Mouse (Mus musculus): ENCODE data around the gene Ifrd2. TPM values are rescaled to one million over a fixed set of nuclear protein-coding genes. Genes with fewer than 3 reads are reported as not detected.

Gene Ifrd2
- total and polyA plus RNA-seq, 2 experiments, result 21.5 to 54.6 TPM

DNA sequence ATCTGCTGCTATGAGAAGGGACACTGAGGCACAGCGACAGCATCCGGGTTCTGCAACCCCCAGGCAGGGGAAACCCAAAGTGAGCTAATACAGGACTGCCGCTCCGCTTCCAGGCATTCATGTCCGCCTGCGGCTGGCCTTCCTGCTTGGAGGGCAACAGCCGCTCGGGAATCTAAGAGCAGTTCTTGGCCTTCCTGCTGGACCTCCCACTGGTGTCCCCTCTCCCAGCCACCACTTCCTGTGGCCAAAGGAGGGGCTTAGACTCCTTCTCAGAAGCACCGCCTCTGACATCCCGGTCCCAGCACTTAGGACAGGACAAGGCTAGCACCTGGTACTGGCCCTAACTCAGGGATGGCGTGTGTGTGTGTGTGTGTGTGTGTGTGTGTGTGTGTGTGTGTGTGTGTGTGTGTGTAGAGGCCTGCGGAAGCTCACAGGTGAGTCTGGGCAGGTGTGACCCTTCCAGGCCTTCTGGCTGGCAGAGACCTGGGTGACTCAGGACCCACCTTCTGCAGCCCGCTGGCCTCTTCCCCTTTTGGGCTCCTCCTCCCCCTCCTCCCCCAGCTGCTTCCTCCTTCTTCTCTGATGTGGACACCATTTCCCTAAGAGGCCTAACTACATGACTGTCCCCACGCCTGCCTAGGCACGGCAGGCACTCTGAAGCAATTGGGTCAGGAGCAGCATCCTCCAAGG lies 41.4 kb downstream of the Ifrd2 start:
- TF ChIP-seq POLR2A (IDR thresholded peaks at IDR 0.05; ENCODE audit: extremely low read depth, insufficient read depth, low read length), result no peak
- TF ChIP-seq CTCF (IDR thresholded peaks at IDR 0.05; ENCODE audit: low read depth, low read length), result no peak
- H3K79me2 ChIP-seq (ENCODE audit: control insufficient read depth, insufficient read depth, low read length), result peaks cover 74% of the 10 kb centered on the region
- H3K4me3 ChIP-seq (ENCODE audit: insufficient read depth, low read depth, low read length), result no peak overlapping the region; the same call in 1 of the 2 replicates
- no peaks in the 10 kb centered on the region for H3K36me3 ChIP-seq (ENCODE audit: control insufficient read depth, insufficient read depth, low read length)
- H3K9ac ChIP-seq (ENCODE audit: low read depth, low read length), result peak overlapping the region; percentile 53
- peaks cover 18% of the 10 kb centered on the region for H3K4me1 ChIP-seq (ENCODE audit: control insufficient read depth, insufficient read depth, low read length)
- DNase-seq (ENCODE audit: extremely low read depth, low read depth, low spot score), result no peak
- peak overlapping the region; percentile 70 for H3K27ac ChIP-seq (replicated peaks; ENCODE audit: insufficient read depth, low read depth, low read length)
- no peaks in the 10 kb centered on the region for H3K27me3 ChIP-seq (ENCODE audit: control insufficient read depth, insufficient read depth, low read length)
- WGBS, result 69% methylated on average over 15 of the region's 15 CpGs

DNA sequence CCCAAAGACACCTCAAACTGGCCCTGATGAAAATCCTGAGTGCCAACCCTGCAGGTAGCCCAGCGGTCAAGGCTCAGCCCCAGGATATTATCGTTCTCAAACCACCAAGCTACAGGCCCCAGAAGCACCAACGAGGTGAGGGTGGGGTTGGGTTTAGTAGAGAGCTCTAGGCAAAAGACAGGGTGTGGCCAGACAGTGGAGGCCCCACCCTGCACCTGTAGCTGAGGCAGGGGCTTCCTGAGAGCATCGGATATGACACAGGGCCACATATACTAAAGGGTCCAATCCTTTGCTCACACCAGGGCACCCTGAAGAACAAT lies 41.9 kb downstream of the Ifrd2 start:
- no peak for TF ChIP-seq POLR2A (IDR thresholded peaks at IDR 0.05; ENCODE audit: extremely low read depth, insufficient read depth, low read length)
- no peak for TF ChIP-seq CTCF (IDR thresholded peaks at IDR 0.05; ENCODE audit: low read depth, low read length)
- no peak for DNase-seq (ENCODE audit: extremely low read depth, low read depth, low spot score)
- Histone ChIP-seq H3K27ac (replicated peaks; ENCODE audit: insufficient read depth, low read depth, low read length) (peak overlapping the region; percentile 12), H3K9ac (ENCODE audit: low read depth, low read length) (peak overlapping the region; percentile 33), H3K79me2 (ENCODE audit: control insufficient read depth, insufficient read depth, low read length) (peaks cover 75% of the 10 kb centered on the region), H3K4me3 (ENCODE audit: insufficient read depth, low read depth, low read length) (no peak overlapping the region), H3K36me3 (ENCODE audit: control insufficient read depth, insufficient read depth, low read length) (no peaks in the 10 kb centered on the region), H3K4me1 (ENCODE audit: control insufficient read depth, insufficient read depth, low read length) (peaks cover 17% of the 10 kb centered on the region), H3K27me3 (ENCODE audit: control insufficient read depth, insufficient read depth, low read length) (no peaks in the 10 kb centered on the region)
- 65% methylated on average over 4 of the region's 4 CpGs for WGBS

DNA sequence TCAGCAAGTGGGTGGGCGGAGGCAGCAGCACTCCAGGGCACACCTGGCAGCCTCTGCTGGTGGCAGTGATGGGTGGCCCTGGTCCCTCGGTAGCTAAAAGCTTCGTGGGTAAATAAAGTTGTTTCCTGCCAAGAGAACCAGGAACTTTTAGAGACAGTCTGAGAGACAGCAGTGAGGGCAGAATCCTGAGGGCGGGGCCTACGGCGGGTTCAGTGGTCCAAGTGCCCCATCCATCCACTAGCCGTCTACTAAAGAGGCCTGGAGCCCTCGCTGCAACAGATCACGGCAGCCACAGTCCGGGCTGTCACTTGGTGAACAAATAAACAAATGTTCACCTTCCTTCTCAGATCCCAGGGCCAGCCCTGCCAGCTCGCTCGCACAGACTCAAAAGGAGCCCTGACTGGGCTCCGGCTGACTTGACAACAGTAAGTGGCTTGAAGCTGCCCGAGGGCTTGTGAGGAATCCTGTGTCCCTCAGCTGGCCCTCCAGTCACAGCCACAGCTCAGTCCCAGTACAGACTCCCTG lies 42.5 kb downstream of the Ifrd2 start:
- H3K4me3 ChIP-seq (ENCODE audit: insufficient read depth, low read depth, low read length), result peak overlapping the region; percentile 9; the same call in 1 of the 2 replicates
- H3K4me1 ChIP-seq (ENCODE audit: control insufficient read depth, insufficient read depth, low read length), result peaks cover 14% of the 10 kb centered on the region; the same call in 1 of the 2 replicates
- no peaks in the 10 kb centered on the region for H3K27me3 ChIP-seq (ENCODE audit: control insufficient read depth, insufficient read depth, low read length)
- H3K36me3 ChIP-seq (ENCODE audit: control insufficient read depth, insufficient read depth, low read length), result no peaks in the 10 kb centered on the region
- peaks cover 73% of the 10 kb centered on the region for H3K79me2 ChIP-seq (ENCODE audit: control insufficient read depth, insufficient read depth, low read length)
- 51% methylated on average over 14 of the region's 14 CpGs for WGBS
- no peak overlapping the region; the same call in 1 of the 2 replicates for H3K9ac ChIP-seq (ENCODE audit: low read depth, low read length)
- no peak for DNase-seq (ENCODE audit: extremely low read depth, low read depth, low spot score)
- H3K27ac ChIP-seq (replicated peaks; ENCODE audit: insufficient read depth, low read depth, low read length), result peak overlapping the region; percentile 10; the same call in 1 of the 2 replicates
- TF ChIP-seq CTCF (IDR thresholded peaks at IDR 0.05; ENCODE audit: low read depth, low read length) (no peak), POLR2A (IDR thresholded peaks at IDR 0.05; ENCODE audit: extremely low read depth, insufficient read depth, low read length) (no peak)

DNA sequence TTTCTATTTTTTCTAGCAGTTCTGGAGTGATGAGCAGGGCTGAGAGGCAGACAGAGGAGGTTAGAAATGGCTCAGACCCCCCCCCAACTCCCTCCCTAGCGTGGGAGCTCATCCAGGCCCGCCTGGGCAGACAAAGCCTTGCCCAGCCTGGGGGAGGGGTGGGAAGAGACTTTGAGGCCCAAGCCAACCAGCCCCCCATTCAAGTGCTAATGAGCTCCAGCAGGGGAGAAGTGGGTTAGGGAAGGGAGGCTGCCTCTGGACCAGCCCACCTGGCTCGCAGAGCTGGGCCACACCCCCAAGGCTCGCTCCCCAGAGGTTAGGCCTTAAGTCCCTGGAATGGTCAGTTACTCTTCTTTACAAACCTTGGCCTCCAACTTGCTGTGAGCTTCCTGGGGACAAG lies 43.1 kb downstream of the Ifrd2 start:
- TF ChIP-seq POLR2A (IDR thresholded peaks at IDR 0.05; ENCODE audit: extremely low read depth, insufficient read depth, low read length) (no peak), CTCF (IDR thresholded peaks at IDR 0.05; ENCODE audit: low read depth, low read length) (no peak)
- Histone ChIP-seq H3K27me3 (ENCODE audit: control insufficient read depth, insufficient read depth, low read length) (no peaks in the 10 kb centered on the region), H3K4me1 (ENCODE audit: control insufficient read depth, insufficient read depth, low read length) (peaks cover 13% of the 10 kb centered on the region; the same call in 1 of the 2 replicates), H3K79me2 (ENCODE audit: control insufficient read depth, insufficient read depth, low read length) (peaks cover 69% of the 10 kb centered on the region), H3K4me3 (ENCODE audit: insufficient read depth, low read depth, low read length) (no peak overlapping the region), H3K27ac (replicated peaks; ENCODE audit: insufficient read depth, low read depth, low read length) (no peak overlapping the region), H3K36me3 (ENCODE audit: control insufficient read depth, insufficient read depth, low read length) (no peaks in the 10 kb centered on the region), H3K9ac (ENCODE audit: low read depth, low read length) (no peak overlapping the region)
- WGBS, result 59% methylated on average over 4 of the region's 4 CpGs
- no peak for DNase-seq (ENCODE audit: extremely low read depth, low read depth, low spot score)

DNA sequence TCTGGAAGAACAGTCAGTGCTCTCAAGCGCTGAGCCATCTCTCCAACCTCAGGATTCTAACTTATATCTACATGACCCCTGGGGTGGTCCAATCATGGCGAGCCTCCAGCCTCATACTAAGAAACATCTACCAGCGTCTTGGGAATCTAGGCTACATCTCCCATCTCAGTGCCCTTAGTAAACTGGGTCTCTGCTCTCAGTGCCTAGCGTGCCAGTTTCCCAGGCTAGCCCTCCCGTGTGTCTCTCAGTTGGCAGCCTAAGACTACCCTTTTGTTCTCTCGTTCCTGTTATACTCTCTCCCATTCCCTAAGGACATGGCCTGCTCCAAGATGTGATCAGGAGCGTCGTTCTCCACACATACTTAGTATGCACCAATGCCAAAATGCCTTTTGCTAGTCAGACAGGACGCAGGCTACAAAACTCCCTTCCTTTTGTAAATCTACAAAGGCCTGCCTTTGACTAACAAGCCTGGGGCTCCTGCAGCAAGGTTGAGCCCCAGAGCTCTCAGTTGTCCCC lies 43.9 kb downstream of the Ifrd2 start:
- H3K9ac ChIP-seq (ENCODE audit: low read depth, low read length), result no peak overlapping the region
- H3K79me2 ChIP-seq (ENCODE audit: control insufficient read depth, insufficient read depth, low read length), result peaks cover 62% of the 10 kb centered on the region
- no peak overlapping the region for H3K4me3 ChIP-seq (ENCODE audit: insufficient read depth, low read depth, low read length)
- no peak overlapping the region for H3K27ac ChIP-seq (replicated peaks; ENCODE audit: insufficient read depth, low read depth, low read length)
- H3K4me1 ChIP-seq (ENCODE audit: control insufficient read depth, insufficient read depth, low read length), result peaks cover 16% of the 10 kb centered on the region; the same call in 1 of the 2 replicates
- no peaks in the 10 kb centered on the region for H3K36me3 ChIP-seq (ENCODE audit: control insufficient read depth, insufficient read depth, low read length)
- no peaks in the 10 kb centered on the region for H3K27me3 ChIP-seq (ENCODE audit: control insufficient read depth, insufficient read depth, low read length)
- 73% methylated on average over 9 of the region's 9 CpGs for WGBS
- no peak for TF ChIP-seq POLR2A (IDR thresholded peaks at IDR 0.05; ENCODE audit: extremely low read depth, insufficient read depth, low read length)
- no peak for TF ChIP-seq CTCF (IDR thresholded peaks at IDR 0.05; ENCODE audit: low read depth, low read length)
- DNase-seq (ENCODE audit: extremely low read depth, low read depth, low spot score), result no peak

DNA sequence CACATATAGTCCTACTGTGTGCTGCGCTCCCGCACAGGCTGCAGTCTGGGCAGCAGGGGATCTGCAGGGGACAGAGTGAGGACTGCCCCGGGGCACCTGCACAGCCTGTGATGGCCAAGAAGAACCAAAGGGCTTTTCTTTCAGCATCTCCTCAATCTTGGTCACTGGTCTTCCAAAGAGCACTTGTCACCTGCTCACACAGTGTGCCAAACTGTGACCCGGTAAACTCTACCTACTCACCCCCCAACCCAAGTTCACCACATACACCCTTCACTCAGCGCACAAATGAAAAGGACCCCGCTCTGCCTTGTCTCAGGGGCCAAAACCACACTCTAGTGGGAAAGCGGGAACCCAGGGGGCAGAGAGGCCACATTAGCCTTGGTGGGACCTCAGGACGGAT lies 44.4 kb downstream of the Ifrd2 start:
- H3K4me3 ChIP-seq (ENCODE audit: insufficient read depth, low read depth, low read length), result no peak overlapping the region
- no peaks in the 10 kb centered on the region for H3K36me3 ChIP-seq (ENCODE audit: control insufficient read depth, insufficient read depth, low read length)
- H3K9ac ChIP-seq (ENCODE audit: low read depth, low read length), result 0 out of 2 replicates have a peak overlapping the region, but pooled peaks have one; percentile 10
- 86% methylated on average over 8 of the region's 8 CpGs for WGBS
- H3K4me1 ChIP-seq (ENCODE audit: control insufficient read depth, insufficient read depth, low read length), result peaks cover 16% of the 10 kb centered on the region; the same call in 1 of the 2 replicates
- H3K27me3 ChIP-seq (ENCODE audit: control insufficient read depth, insufficient read depth, low read length), result no peaks in the 10 kb centered on the region
- no peak for TF ChIP-seq POLR2A (IDR thresholded peaks at IDR 0.05; ENCODE audit: extremely low read depth, insufficient read depth, low read length)
- TF ChIP-seq CTCF (IDR thresholded peaks at IDR 0.05; ENCODE audit: low read depth, low read length), result no peak
- H3K79me2 ChIP-seq (ENCODE audit: control insufficient read depth, insufficient read depth, low read length), result peaks cover 57% of the 10 kb centered on the region
- no peak for DNase-seq (ENCODE audit: extremely low read depth, low read depth, low spot score)
- H3K27ac ChIP-seq (replicated peaks; ENCODE audit: insufficient read depth, low read depth, low read length), result no peak overlapping the region

All from liver, adult 2 months (tissue).